Mouse (Mus musculus) forebrain, embryonic 14.5 days (tissue): ENCODE measurements around the gene Slc16a9. TPM values are rescaled to one million over a fixed set of nuclear protein-coding genes. Genes with fewer than 3 reads are reported as not detected.

Experiments
- ATAC-seq: fragments of 200-750 bp; cut with Nextera tagmentation; 2 replicates; pipeline ENCODE4 v1.8.0; 2017; ENCODE audit warnings: mild to moderate bottlenecking, moderate library complexity
- DNase-seq: peaks from one replicate; pipeline ENCODE4 v3.0.0-alpha.2; 2015; ENCODE audit warnings: low spot score
- H3K27ac ChIP-seq: fragments of 300-500 bp; sonication (generic); 2 replicates; pipeline ENCODE4 v1.5.1; 2014; ENCODE audit warnings: low read depth, mild to moderate bottlenecking, control low read depth, low read length, moderate library complexity
- H3K27me3 ChIP-seq: fragments of 300-500 bp; sonication (generic); replicated peaks from 2 replicates; pipeline ENCODE4 v1.6.1; 2014; ENCODE audit warnings: low read length, control low read depth, mixed read lengths; ENCODE audit not compliant: control insufficient read depth, insufficient read depth
- H3K36me3 ChIP-seq: fragments of 300-500 bp; sonication (generic); 2 replicates; pipeline ENCODE4 v1.6.1; 2014; ENCODE audit warnings: low read length, control low read depth; ENCODE audit not compliant: control insufficient read depth, insufficient read depth
- H3K4me1 ChIP-seq: fragments of 300-500 bp; sonication (generic); 2 replicates; pipeline ENCODE4 v1.6.1; 2014; ENCODE audit warnings: antibody characterized with exemption, low read length, control low read depth; ENCODE audit not compliant: control insufficient read depth, insufficient read depth
- H3K4me2 ChIP-seq: fragments of 300-500 bp; sonication (generic); 2 replicates; pipeline ENCODE4 v1.6.1; 2014; ENCODE audit warnings: mild to moderate bottlenecking, control low read depth, low read length
- H3K4me3 ChIP-seq: fragments of 300-500 bp; sonication (generic); 2 replicates; pipeline ENCODE4 v1.5.1; 2014; ENCODE audit warnings: low read depth, low read length, control low read depth
- H3K9ac ChIP-seq: fragments of 300-500 bp; sonication (generic); 2 replicates; pipeline ENCODE4 v1.6.1; 2014; ENCODE audit warnings: mild to moderate bottlenecking, low read length, control low read depth, moderate library complexity
- H3K9me3 ChIP-seq: fragments of 300-500 bp; sonication (generic); replicated peaks from 2 replicates; pipeline ENCODE4 v1.6.1; 2016; ENCODE audit warnings: low read length, control low read depth, mixed read lengths; ENCODE audit not compliant: control insufficient read depth
- WGBS: fragments of 180-500 bp; shearing (Covaris S2); extraction: QIAGEN DNeasy Blood & Tissue Kit; methylation state at CpG from one replicate; pipeline ENCODE4 v1.1.7; 2014; 5-methylcytosine and 5-hydroxymethylcytosine counted together
- polyA plus RNA-seq: library from polyadenylated mRNA; unstranded; fragments of >200 nt; fragmentation: Nextera tagmentation; extraction: Ambion mirVana; gene quantifications from 2 replicates; pipeline ENCODE4 v1.2.1, GENCODE M21; 2014

The Slc16a9 gene
- polyA plus RNA-seq, 1 experiment from 2014 or later: 1.4 TPM

GRCm38 (mm10) chr10:70260904-70261303, 16.0 kb downstream of the Slc16a9 start:
- Histone ChIP-seq H3K9ac (no peak overlapping the region), H3K9me3 (no peaks in the 10 kb centered on the region), H3K4me1 (no peaks in the 10 kb centered on the region), H3K4me2 (no peak overlapping the region), H3K36me3 (no peaks in the 10 kb centered on the region), H3K27ac (no peak overlapping the region), H3K27me3 (no peaks in the 10 kb centered on the region), H3K4me3 (no peak overlapping the region)
- DNase-seq (no peak), ATAC-seq (no peak)
- WGBS: 50% methylated on average over 4 of the region's 4 CpGs

- 88% methylated on average over 3 of the region's 3 CpGs for WGBS
- Histone ChIP-seq H3K4me3 (no peak overlapping the region), H3K27ac (no peak overlapping the region), H3K4me1 (no peaks in the 10 kb centered on the region), H3K27me3 (no peaks in the 10 kb centered on the region), H3K9ac (no peak overlapping the region), H3K9me3 (no peaks in the 10 kb centered on the region), H3K4me2 (no peak overlapping the region), H3K36me3 (no peaks in the 10 kb centered on the region)
- DNase-seq (no peak), ATAC-seq (no peak)
These were observed 17.2 kb downstream of the Slc16a9 start for GRCm38 (mm10) chr10:70262051-70262450.

DNA sequence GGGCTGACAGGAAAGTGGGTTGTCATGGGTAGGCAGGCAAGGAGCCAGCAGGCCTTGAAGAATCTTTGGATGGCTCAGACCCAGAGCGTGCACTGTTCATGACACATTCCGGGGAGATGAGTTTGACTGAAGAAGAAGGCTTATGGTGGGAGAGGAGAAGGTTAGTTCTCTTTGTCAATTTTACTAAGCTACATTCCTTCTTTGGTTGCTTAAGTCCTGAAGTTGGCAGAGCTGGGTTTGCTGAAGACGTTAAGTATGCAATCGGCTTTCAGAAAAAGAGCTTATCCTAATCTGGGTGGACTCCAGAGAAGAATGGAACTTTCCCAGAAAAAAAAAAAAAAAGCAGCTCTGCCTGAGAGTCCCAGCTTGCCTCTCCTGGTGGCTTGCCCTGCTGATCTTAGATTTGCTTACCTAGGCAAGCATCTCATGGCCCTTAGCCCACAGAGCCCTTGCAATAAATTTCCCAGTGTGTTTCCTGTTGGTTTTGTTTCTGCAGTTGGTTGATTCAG, 18.8 kb downstream of the Slc16a9 start:
- 64% methylated on average over 4 of the region's 4 CpGs for WGBS
- ATAC-seq: no peak
- DNase-seq: no peak

DNA sequence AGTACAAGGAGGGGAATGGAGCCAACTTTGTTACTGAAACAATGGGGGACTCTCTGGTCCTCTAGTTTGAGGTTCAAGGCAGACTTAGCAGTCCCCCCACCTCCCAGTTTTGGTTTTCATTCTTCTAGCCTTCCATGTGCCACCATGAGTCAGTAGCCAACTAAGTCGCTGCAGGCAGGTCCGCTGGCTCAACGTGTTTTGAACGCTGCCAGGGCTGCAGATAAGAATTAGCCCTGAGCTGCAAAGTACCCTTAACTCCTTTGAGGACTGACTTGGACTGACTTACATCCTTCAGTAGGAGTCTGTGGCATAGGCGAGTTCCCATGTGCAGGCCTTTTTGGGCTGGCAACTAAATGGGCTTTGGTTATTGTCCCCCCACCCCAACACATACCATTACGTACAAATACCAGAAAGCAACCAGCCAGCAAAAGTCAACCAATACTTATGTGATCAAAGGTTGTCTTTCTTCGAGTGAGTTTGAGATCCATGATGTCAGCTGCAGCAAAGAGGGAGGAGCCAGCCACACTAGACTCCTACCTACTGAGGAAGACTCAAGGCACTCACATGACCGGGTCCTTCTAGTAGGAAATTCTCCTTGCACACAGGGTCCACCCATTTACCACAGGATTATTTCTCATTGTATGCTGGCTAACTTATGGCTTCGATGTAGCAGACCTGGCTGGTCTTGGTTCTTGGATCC, 19.6 kb downstream of the Slc16a9 start:
- Histone ChIP-seq H3K9ac (no peak overlapping the region), H3K4me1 (no peaks in the 10 kb centered on the region), H3K4me3 (no peak overlapping the region), H3K27me3 (no peaks in the 10 kb centered on the region), H3K27ac (no peak overlapping the region), H3K9me3 (no peaks in the 10 kb centered on the region), H3K4me2 (no peak overlapping the region), H3K36me3 (no peaks in the 10 kb centered on the region)
- no peak for DNase-seq
- no peak for ATAC-seq
- WGBS: 92% methylated on average over 9 of the region's 9 CpGs

More for the DNA sequence above, 18.8 kb downstream of the Slc16a9 start:
- no peaks in the 10 kb centered on the region for H3K36me3 ChIP-seq
- H3K27me3 ChIP-seq: no peaks in the 10 kb centered on the region
- H3K4me3 ChIP-seq: no peak overlapping the region
- no peak overlapping the region for H3K9ac ChIP-seq
- H3K27ac ChIP-seq: no peak overlapping the region
- H3K4me2 ChIP-seq: no peak overlapping the region
- no peaks in the 10 kb centered on the region for H3K9me3 ChIP-seq
- no peaks in the 10 kb centered on the region for H3K4me1 ChIP-seq

- no peaks in the 10 kb centered on the region for H3K36me3 ChIP-seq
- H3K4me2 ChIP-seq: no peak overlapping the region
- no peak overlapping the region for H3K4me3 ChIP-seq
- DNase-seq: peak; percentile 71
- H3K4me1 ChIP-seq: no peaks in the 10 kb centered on the region
- no peaks in the 10 kb centered on the region for H3K9me3 ChIP-seq
- no peak overlapping the region for H3K9ac ChIP-seq
- no peaks in the 10 kb centered on the region for H3K27me3 ChIP-seq
- WGBS: 77% methylated on average over 6 of the region's 6 CpGs
- no peak overlapping the region for H3K27ac ChIP-seq
- no peak for ATAC-seq
These were observed 21.6 kb downstream of the Slc16a9 start for GRCm38 (mm10) chr10:70266501-70266900.

GRCm38 (mm10) chr10:70268581-70269446, 23.9 kb downstream of the Slc16a9 start:
- Histone ChIP-seq H3K4me2 (no peak overlapping the region), H3K36me3 (no peaks in the 10 kb centered on the region), H3K9ac (no peak overlapping the region), H3K9me3 (no peaks in the 10 kb centered on the region), H3K27me3 (no peaks in the 10 kb centered on the region), H3K4me3 (no peak overlapping the region), H3K4me1 (no peaks in the 10 kb centered on the region), H3K27ac (no peak overlapping the region)
- DNase-seq (no peak), ATAC-seq (no peak)
- 78% methylated on average over 23 of the region's 23 CpGs for WGBS

GRCm38 (mm10) chr10:70269447-70269787, 24.5 kb downstream of the Slc16a9 start:
- Histone ChIP-seq H3K36me3 (no peaks in the 10 kb centered on the region), H3K9ac (no peak overlapping the region), H3K9me3 (no peaks in the 10 kb centered on the region), H3K4me1 (no peaks in the 10 kb centered on the region), H3K27ac (no peak overlapping the region), H3K27me3 (no peaks in the 10 kb centered on the region), H3K4me3 (no peak overlapping the region), H3K4me2 (no peak overlapping the region)
- DNase-seq (peak; percentile 38), ATAC-seq (no peak)
- WGBS: 73% methylated on average over 2 of the region's 2 CpGs

DNA sequence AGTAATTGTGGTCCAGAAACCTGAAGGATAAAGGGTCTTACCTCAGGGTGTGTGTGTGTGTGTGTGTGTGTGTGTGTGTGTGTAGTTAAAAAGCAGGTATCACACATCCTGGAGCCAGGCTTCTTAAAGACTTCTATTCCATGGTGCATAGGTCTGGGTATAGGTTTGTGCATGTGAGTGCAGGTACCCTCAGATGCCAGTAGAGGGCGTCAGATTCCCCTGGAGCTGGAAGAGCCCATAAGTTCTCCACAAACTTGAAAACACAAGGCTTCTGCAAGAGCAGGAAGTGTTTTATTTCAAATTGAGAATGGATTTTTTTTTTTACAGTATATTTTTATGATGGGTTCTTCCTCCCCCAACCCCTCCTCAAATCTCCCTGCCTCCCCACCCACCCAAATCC, 31.8 kb downstream of the Slc16a9 start:
- H3K9me3 ChIP-seq: no peaks in the 10 kb centered on the region
- no peaks in the 10 kb centered on the region for H3K27me3 ChIP-seq
- H3K4me1 ChIP-seq: no peaks in the 10 kb centered on the region
- no peak overlapping the region for H3K4me3 ChIP-seq
- DNase-seq (no peak), ATAC-seq (no peak)
- H3K9ac ChIP-seq: no peak overlapping the region
- no peak overlapping the region for H3K27ac ChIP-seq
- H3K4me2 ChIP-seq: no peak overlapping the region
- H3K36me3 ChIP-seq: no peaks in the 10 kb centered on the region
- 67% methylated on average over 1 of the region's 1 CpGs for WGBS

DNA sequence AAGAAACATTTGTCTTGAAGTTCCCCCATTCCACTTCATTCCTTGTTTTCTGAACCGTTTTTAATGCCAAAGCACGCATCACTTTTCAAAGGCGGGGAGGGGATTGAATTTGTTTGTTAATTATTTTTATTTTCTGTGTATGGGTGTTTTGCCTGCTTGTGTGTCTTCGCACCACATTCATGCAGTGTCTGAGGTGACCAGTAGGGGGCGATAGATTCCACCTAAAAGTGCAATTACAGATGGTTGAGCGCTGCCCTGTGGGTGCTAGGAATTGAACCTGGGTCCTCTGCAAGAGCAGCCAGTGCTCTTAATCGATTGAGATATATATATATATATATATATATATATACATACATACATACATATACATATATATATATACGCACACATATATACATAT, 34.4 kb downstream of the Slc16a9 start:
- Histone ChIP-seq H3K9me3 (no peaks in the 10 kb centered on the region), H3K9ac (no peak overlapping the region), H3K36me3 (no peaks in the 10 kb centered on the region), H3K4me2 (no peak overlapping the region), H3K4me1 (no peaks in the 10 kb centered on the region), H3K27ac (no peak overlapping the region), H3K27me3 (no peaks in the 10 kb centered on the region), H3K4me3 (no peak overlapping the region)
- ATAC-seq (no peak), DNase-seq (no peak)
- 75% methylated on average over 8 of the region's 8 CpGs for WGBS
